Mouse (Mus musculus) CH12.LX (cell line): ENCODE measurements around the gene Scaf1. TPM values are rescaled to one million over a fixed set of nuclear protein-coding genes. Genes with fewer than 3 reads are reported as not detected.

ENCODE experiments used
- DNase-seq: peaks from one replicate; pipeline ENCODE4 v3.0.0-alpha.2; 2013; ENCODE audit errors: extremely low read depth
- H3K27ac ChIP-seq: 2 replicates; pipeline ENCODE4 v1.5.1; 2012; ENCODE audit warnings: low read depth, mild to moderate bottlenecking, control low read depth, moderate library complexity; ENCODE audit not compliant: insufficient read depth
- H3K27me3 ChIP-seq: replicated peaks from 2 replicates; pipeline ENCODE3; 2012; ENCODE audit warnings: inconsistent platforms
- H3K36me3 ChIP-seq, 2 experiments: replicated peaks in 1 of 2; 2 replicates each; pipeline versions ENCODE3 to v1.6.1; 2012; ENCODE audit warnings: inconsistent platforms in 1 of 2, low read length in 1 of 2, mild to moderate bottlenecking in 1 of 2, mixed read lengths in 1 of 2, moderate library complexity in 1 of 2; ENCODE audit not compliant: control insufficient read depth in 1 of 2, insufficient read depth in 1 of 2
- H3K4me1 ChIP-seq, 2 experiments: 2 replicates each; pipeline ENCODE4 v1.6.1; 2012; ENCODE audit warnings: inconsistent platforms in 1 of 2, moderate library complexity in 1 of 2; ENCODE audit not compliant: insufficient read depth in 2 of 2, control insufficient read depth in 1 of 2
- H3K4me2 ChIP-seq: 2 replicates; pipeline ENCODE4 v1.6.1; 2012; ENCODE audit warnings: low read depth, mild to moderate bottlenecking, control low read depth; ENCODE audit not compliant: poor library complexity, insufficient read depth, severe bottlenecking
- H3K4me3 ChIP-seq, 3 experiments: fragments of 150-350 bp in 1 of 3; sonication (generic) in 1 of 3; replicated peaks in 1 of 3; 2 replicates each; pipeline versions ENCODE3 to v1.5.1; 2011 to 2012; ENCODE audit warnings: low read depth in 2 of 3, low read length in 2 of 3, mild to moderate bottlenecking in 2 of 3, moderate library complexity in 2 of 3, control low read depth in 1 of 3, improper control_type of control experiment in 1 of 3, inconsistent platforms in 1 of 3, mixed read lengths in 1 of 3; ENCODE audit not compliant: poor library complexity in 1 of 3
- H3K79me2 ChIP-seq: replicated peaks from 2 replicates; pipeline ENCODE4 v1.6.1; 2012; ENCODE audit warnings: mild to moderate bottlenecking, moderate library complexity; ENCODE audit not compliant: control insufficient read depth, poor library complexity, insufficient read depth, severe bottlenecking; ENCODE audit errors: extremely low read depth
- H3K9ac ChIP-seq: 2 replicates; pipeline ENCODE4 v1.6.1; 2012; ENCODE audit warnings: low read depth, mild to moderate bottlenecking, control low read depth, moderate library complexity; ENCODE audit not compliant: insufficient read depth
- H3K9me3 ChIP-seq: replicated peaks from 2 replicates; pipeline ENCODE3; 2012; ENCODE audit warnings: low read length, inconsistent platforms, mixed read lengths
- BHLHE40 ChIP-seq: IDR thresholded peaks from 2 replicates; pipeline ENCODE4 v1.6.1; 2011; ENCODE audit warnings: mild to moderate bottlenecking, low read depth, low read length, improper control_type of control experiment
- CHD2 ChIP-seq: IDR thresholded peaks from 2 replicates; pipeline ENCODE4 v1.6.1; 2011; ENCODE audit warnings: low read length, improper control_type of control experiment
- ELF1 ChIP-seq: IDR thresholded peaks from 2 replicates; pipeline ENCODE4 v1.6.1; 2014; ENCODE audit warnings: low read depth, mild to moderate bottlenecking, inconsistent platforms, low read length, improper control_type of control experiment
- ETS1 ChIP-seq: conservative IDR thresholded peaks from 2 replicates; pipeline ENCODE4 v1.6.1; 2012; ENCODE audit warnings: low read depth, mild to moderate bottlenecking, inconsistent platforms, low read length, improper control_type of control experiment, moderate library complexity
- GABPA ChIP-seq: IDR thresholded peaks from 2 replicates; pipeline ENCODE4 v1.6.1; 2012; ENCODE audit warnings: low read depth, low read length, improper control_type of control experiment, inconsistent platforms; ENCODE audit not compliant: insufficient replicate concordance
- IRF4 ChIP-seq: IDR thresholded peaks from 2 replicates; pipeline ENCODE4 v1.6.1; 2014; ENCODE audit warnings: low read depth, mild to moderate bottlenecking, inconsistent platforms, low read length, improper control_type of control experiment
- JUND ChIP-seq: conservative IDR thresholded peaks from 2 replicates; pipeline ENCODE4 v1.6.1; 2011; ENCODE audit warnings: low read depth, low read length, improper control_type of control experiment
- KAT2A ChIP-seq: IDR thresholded peaks from 2 replicates; pipeline ENCODE4 v1.6.1; 2012; ENCODE audit warnings: low read length, improper control_type of control experiment, inconsistent platforms; ENCODE audit not compliant: insufficient replicate concordance
- MAFK ChIP-seq: IDR thresholded peaks from 2 replicates; pipeline ENCODE4 v1.6.1; 2011; ENCODE audit warnings: low read length, improper control_type of control experiment; ENCODE audit not compliant: insufficient replicate concordance
- MAX ChIP-seq: IDR thresholded peaks from 2 replicates; pipeline ENCODE4 v1.6.1; 2011; ENCODE audit warnings: low read length, improper control_type of control experiment
- MAZ ChIP-seq: IDR thresholded peaks from 2 replicates; pipeline ENCODE4 v1.6.1; 2012; ENCODE audit warnings: low read depth, mild to moderate bottlenecking, inconsistent platforms, low read length, improper control_type of control experiment, moderate library complexity
- MEF2A ChIP-seq: IDR thresholded peaks from 2 replicates; pipeline ENCODE4 v1.6.1; 2014; ENCODE audit warnings: low read depth, mild to moderate bottlenecking, inconsistent platforms, low read length, improper control_type of control experiment, borderline replicate concordance
- MXI1 ChIP-seq: IDR thresholded peaks from 2 replicates; pipeline ENCODE4 v1.6.1; 2011; ENCODE audit warnings: mild to moderate bottlenecking, low read depth, low read length, improper control_type of control experiment
- PAX5 ChIP-seq: IDR thresholded peaks from 2 replicates; pipeline ENCODE4 v1.6.1; 2012; ENCODE audit warnings: low read length, inconsistent platforms, mixed read lengths
- RAD21 ChIP-seq: IDR thresholded peaks from 2 replicates; pipeline ENCODE4 v1.6.1; 2011; ENCODE audit warnings: low read depth, mild to moderate bottlenecking, low read length, improper control_type of control experiment, moderate library complexity
- RCOR1 ChIP-seq: conservative IDR thresholded peaks from 2 replicates; pipeline ENCODE4 v1.6.1; 2012; ENCODE audit warnings: low read depth, mild to moderate bottlenecking, inconsistent platforms, low read length, improper control_type of control experiment
- SMC3 ChIP-seq: IDR thresholded peaks from 2 replicates; pipeline ENCODE4 v1.6.1; 2011; ENCODE audit warnings: low read depth, low read length, improper control_type of control experiment
- ZMIZ1 ChIP-seq: IDR thresholded peaks from 2 replicates; pipeline ENCODE4 v1.6.1; 2012; ENCODE audit warnings: low read depth, mild to moderate bottlenecking, inconsistent platforms, low read length, improper control_type of control experiment
- dilution Hi-C: fragments of 300-500 bp; cut with MboI; formaldehyde crosslinking; loops from 2 replicates; pipeline ENCODE4 v1.14.3; 2020; ENCODE audit warnings: low sequenced_read_pairs; ENCODE audit not compliant: extremely low pct_unique_long_range_greater_than_20kb, extremely low pct_ligation_motif_present
- in situ Hi-C: fragments of 300-500 bp; cut with MboI; formaldehyde crosslinking; loops from 3 replicates; pipeline ENCODE4 v1.14.3; 2019; ENCODE audit warnings: low sequenced_read_pairs, low pct_ligation_motif_present, low pct_unique_long_range_greater_than_20kb, mixed read lengths
- polyA plus RNA-seq: library from polyadenylated mRNA; unstranded; fragments of >175 nt; gene quantifications from 2 replicates; pipeline ENCODE4 v1.2.1, GENCODE M21; 2012; ENCODE audit warnings: low read depth; ENCODE audit not compliant: insufficient read length
- total RNA-seq, 2 experiments: library from RNA; depleted of rRNA; stranded (reverse); fragments of 300-350 nt in 1 of 2; fragments of >200 nt in 1 of 2; gene quantifications; 2 replicates each; pipeline ENCODE4 v1.2.3; 2012 to 2014

Gene Scaf1
- total and polyA plus RNA-seq, 3 experiments = 5.4 to 41.9 (median 18.2) TPM

DNA sequence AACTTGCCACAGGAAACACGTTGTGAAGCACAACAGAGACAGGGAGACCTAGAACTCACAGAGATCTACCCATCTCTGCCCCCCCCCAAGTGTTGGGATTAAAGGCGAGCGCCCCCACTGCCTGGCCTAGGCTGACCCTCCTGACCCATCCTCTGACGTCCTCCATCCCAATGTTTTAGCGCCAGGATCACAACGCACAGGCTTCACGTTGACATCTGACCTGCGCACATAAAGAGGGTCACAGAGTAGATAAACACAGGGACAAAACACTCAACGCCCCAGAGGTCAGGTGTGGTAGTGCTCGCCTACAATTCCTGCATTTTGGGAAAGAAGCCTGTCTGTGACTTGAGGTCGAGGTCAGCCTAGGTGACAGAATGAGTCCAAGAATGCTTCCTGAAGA lies 20.5 kb upstream of the Scaf1 start:
- Histone ChIP-seq H3K36me3 (peaks cover 70 to 96% of the 10 kb centered on the region in 2 experiments), H3K27ac (no peak overlapping the region), H3K4me2 (no peak overlapping the region), H3K9ac (no peak overlapping the region), H3K9me3 (no peaks in the 10 kb centered on the region), H3K27me3 (no peaks in the 10 kb centered on the region), H3K4me3 (no peak overlapping the region), H3K79me2 (no peaks in the 10 kb centered on the region; the same call in none of the 2 replicates), H3K4me1 (no peaks in the 10 kb centered on the region)
- dilution Hi-C loops (no loop called here), in situ Hi-C loops (no loop called here)
- no peak for TF ChIP-seq IRF4
- TF ChIP-seq MAX = no peak
- TF ChIP-seq ZMIZ1 = no peak
- TF ChIP-seq MEF2A = no peak
- TF ChIP-seq MAZ = no peak
- no peak for TF ChIP-seq RAD21
- no peak for TF ChIP-seq SMC3
- no peak for TF ChIP-seq CHD2
- DNase-seq = no peak

DNA sequence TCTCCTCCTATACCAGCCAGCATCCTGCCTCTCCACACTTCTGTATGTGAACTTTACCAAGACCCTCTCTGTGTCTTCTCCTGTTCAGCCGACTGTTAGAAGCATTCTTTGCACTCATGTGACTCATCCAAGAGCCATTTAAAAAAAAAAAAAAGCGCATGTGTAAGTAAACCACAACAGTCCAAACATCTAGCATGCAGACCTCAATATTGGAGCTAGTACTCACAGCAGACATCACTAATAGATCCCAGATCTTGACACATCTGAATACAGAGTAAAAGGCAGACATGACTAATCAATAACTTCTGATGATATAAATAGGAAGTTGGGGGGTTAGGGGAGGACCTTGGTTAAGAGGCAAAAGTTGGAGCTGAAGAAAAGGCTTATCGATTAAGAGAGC lies 19.5 kb upstream of the Scaf1 start:
- Histone ChIP-seq H3K27ac (no peak overlapping the region), H3K9ac (no peak overlapping the region), H3K4me2 (no peak overlapping the region), H3K36me3 (peaks cover 71 to 95% of the 10 kb centered on the region in 2 experiments), H3K27me3 (no peaks in the 10 kb centered on the region), H3K4me3 (no peak overlapping the region), H3K79me2 (no peaks in the 10 kb centered on the region; the same call in none of the 2 replicates), H3K4me1 (no peaks in the 10 kb centered on the region), H3K9me3 (no peaks in the 10 kb centered on the region)
- TF ChIP-seq RCOR1 = no peak
- no peak for TF ChIP-seq JUND
- no peak for TF ChIP-seq IRF4
- no peak for TF ChIP-seq PAX5
- no peak for TF ChIP-seq ELF1
- no peak for DNase-seq
- in situ Hi-C loops (no loop called here), dilution Hi-C loops (no loop called here)

DNA sequence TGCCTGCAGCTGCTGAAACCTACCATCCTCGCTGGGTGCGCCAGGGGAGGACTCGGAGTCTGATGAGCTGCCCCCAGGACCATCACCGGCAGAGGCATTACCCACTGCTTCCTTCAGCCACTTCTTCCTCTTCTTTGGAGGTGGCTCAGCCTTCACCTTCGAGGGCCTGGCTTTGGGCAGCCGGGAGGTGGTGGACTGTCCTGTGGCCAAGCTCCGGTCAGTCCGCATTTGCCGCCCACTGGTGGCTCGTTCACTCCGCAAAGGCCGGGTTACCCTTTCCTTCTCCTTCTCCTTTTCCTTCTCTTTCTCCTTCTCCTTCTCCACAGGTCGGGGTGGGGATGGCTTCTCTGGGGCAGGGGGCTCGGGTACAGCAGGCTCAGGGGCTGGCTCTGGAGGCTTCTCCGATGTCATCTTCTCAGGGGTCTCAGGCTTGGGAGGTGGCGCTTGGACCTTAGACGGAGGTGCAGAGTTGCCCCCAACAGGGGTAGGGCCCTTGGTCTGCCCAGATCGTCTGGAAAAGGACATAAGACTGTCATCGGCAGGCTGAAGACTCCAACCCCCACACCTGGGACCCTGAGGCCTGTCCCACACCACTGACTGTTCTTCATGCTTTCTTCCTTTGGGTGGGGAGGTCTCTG lies 17.7 kb upstream of the Scaf1 start:
- in situ Hi-C loops = no loop called here
- peaks cover 76 to 96% of the 10 kb centered on the region in 2 experiments for H3K36me3 ChIP-seq

More for the DNA sequence above, 17.7 kb upstream of the Scaf1 start:
- H3K27me3 ChIP-seq = no peaks in the 10 kb centered on the region
- H3K27ac ChIP-seq = no peak overlapping the region
- TF ChIP-seq RCOR1 = no peak
- no peak for TF ChIP-seq MXI1
- no peak for TF ChIP-seq ETS1
- no peak for TF ChIP-seq KAT2A
- TF ChIP-seq ELF1 = no peak
- no peak for TF ChIP-seq BHLHE40
- TF ChIP-seq CHD2 = no peak
- no peak for TF ChIP-seq MAFK
- no peak for TF ChIP-seq MAZ
- no peak for TF ChIP-seq GABPA
- TF ChIP-seq PAX5 = no peak
- no peak overlapping the region for H3K4me2 ChIP-seq
- no peak for DNase-seq
- no peaks in the 10 kb centered on the region for H3K4me1 ChIP-seq
- no peak overlapping the region for H3K4me3 ChIP-seq
- H3K79me2 ChIP-seq = no peaks in the 10 kb centered on the region; the same call in none of the 2 replicates
- dilution Hi-C loops = no loop called here
- no peaks in the 10 kb centered on the region for H3K9me3 ChIP-seq
- H3K9ac ChIP-seq = no peak overlapping the region
